Mouse (Mus musculus): ENCODE measurements around the gene Rsbn1l. TPM values are rescaled to one million over a fixed set of nuclear protein-coding genes. Genes with fewer than 3 reads are reported as not detected.

Gene Rsbn1l
- polyA plus RNA-seq, 2 experiments = 3.7 to 4.6 TPM

DNA sequence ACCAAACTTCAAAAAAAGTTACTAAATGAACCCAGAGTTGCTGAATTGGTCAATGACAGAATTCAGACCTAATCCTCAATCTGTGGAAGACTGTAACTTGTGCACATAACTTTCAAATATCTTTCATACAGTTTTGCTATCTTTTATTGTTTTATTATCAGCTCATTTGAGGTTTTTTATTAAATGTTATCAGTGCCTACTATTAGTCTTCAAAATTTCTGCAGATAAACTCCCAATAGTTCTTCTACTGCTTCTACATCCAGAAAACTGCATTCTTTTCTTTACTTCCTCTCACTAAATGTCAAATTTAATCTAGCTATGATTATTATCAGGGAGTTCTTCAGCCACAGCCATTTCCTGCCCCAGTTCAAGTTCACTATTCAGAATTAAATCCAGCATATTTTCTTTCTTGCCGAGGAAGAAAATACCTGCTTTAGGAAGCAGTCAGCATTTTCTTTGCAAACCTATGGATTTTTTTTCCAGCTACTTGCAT lies 79.2 kb downstream of the Rsbn1l start:
- Histone ChIP-seq H3K27ac (no peak overlapping the region), H3K9me3 (ENCODE audit: control insufficient read depth, low read length) (no peaks in the 10 kb centered on the region), H3K9ac (replicated peaks) (no peak overlapping the region), H3K4me1 (replicated peaks; ENCODE audit: control insufficient read depth in 2 of 2, insufficient read depth in 2 of 2, low read length in 1 of 2) (peaks cover 0 to 9% of the 10 kb centered on the region in 2 experiments), H3K27me3 (ENCODE audit: control insufficient read depth, insufficient read depth, low read length) (no peaks in the 10 kb centered on the region), H3K36me3 (replicated peaks; ENCODE audit: control insufficient read depth, insufficient read depth, low read depth) (no peaks in the 10 kb centered on the region), H3K4me3 (ENCODE audit: insufficient read depth in 1 of 2, low read depth in 2 of 2, low read length in 2 of 2) (no peak overlapping the region), H3K4me2 (ENCODE audit: low read depth) (no peak overlapping the region)
- DNase-seq (ENCODE audit: low read depth in 3 of 3, low spot score in 3 of 3) = no peak
- no peak for ATAC-seq (ENCODE audit: insufficient read depth)
- WGBS (ENCODE audit: insufficient replicate concordance) = 21% methylated on average over 1 of the region's 1 CpGs
- no peak for TF ChIP-seq EP300 (IDR thresholded peaks at IDR 0.05; ENCODE audit: low read depth)
- TF ChIP-seq CTCF (IDR thresholded peaks at IDR 0.05; ENCODE audit: low read depth) = no peak

DNA sequence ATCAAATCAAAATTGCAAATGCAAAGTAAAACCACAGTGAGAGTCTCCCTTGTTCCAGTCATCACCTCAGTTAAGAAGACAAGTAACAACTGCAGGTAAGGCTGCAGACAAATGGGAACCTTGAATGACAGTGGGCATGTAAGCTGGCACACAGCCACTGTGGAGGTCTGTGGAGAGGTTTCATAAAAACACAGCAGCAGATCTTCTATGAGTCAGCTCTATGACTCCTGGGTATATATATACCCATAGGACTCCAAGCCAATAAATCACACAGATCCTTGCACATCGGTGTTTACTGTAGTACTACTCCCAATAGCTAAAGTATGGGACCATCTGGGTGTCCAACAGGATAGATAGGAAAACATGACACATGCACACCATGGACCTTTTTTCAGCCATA lies 83.1 kb downstream of the Rsbn1l start:
- no peak overlapping the region for H3K4me2 ChIP-seq (ENCODE audit: low read depth)
- TF ChIP-seq EP300 (IDR thresholded peaks at IDR 0.05; ENCODE audit: low read depth) (no peak), CTCF (IDR thresholded peaks at IDR 0.05; ENCODE audit: low read depth) (no peak)
- H3K4me3 ChIP-seq (ENCODE audit: insufficient read depth in 1 of 2, low read depth in 2 of 2, low read length in 2 of 2) = no peak overlapping the region
- H3K27ac ChIP-seq = no peak overlapping the region
- WGBS (ENCODE audit: insufficient replicate concordance) = 89% methylated on average over 1 of the region's 1 CpGs
- H3K9me3 ChIP-seq (ENCODE audit: control insufficient read depth, low read length) = no peaks in the 10 kb centered on the region
- H3K9ac ChIP-seq (replicated peaks) = no peak overlapping the region
- peaks cover 0 to 2% of the 10 kb centered on the region in 2 experiments; a peak in 1 of 4 replicates for H3K4me1 ChIP-seq (replicated peaks; ENCODE audit: control insufficient read depth in 2 of 2, insufficient read depth in 2 of 2, low read length in 1 of 2)
- DNase-seq (ENCODE audit: low read depth in 3 of 3, low spot score in 3 of 3) (no peak), ATAC-seq (ENCODE audit: insufficient read depth) (no peak)
- H3K27me3 ChIP-seq (ENCODE audit: control insufficient read depth, insufficient read depth, low read length) = no peaks in the 10 kb centered on the region
- no peaks in the 10 kb centered on the region for H3K36me3 ChIP-seq (replicated peaks; ENCODE audit: control insufficient read depth, insufficient read depth, low read depth)

- Histone ChIP-seq H3K4me2 (ENCODE audit: low read depth) (no peak overlapping the region), H3K27ac (no peak overlapping the region), H3K4me1 (replicated peaks; ENCODE audit: control insufficient read depth in 2 of 2, insufficient read depth in 2 of 2, low read length in 1 of 2) (peaks cover 0 to 2% of the 10 kb centered on the region in 2 experiments; a peak in 2 of 4 replicates), H3K9me3 (ENCODE audit: control insufficient read depth, low read length) (no peaks in the 10 kb centered on the region), H3K9ac (replicated peaks) (no peak overlapping the region), H3K4me3 (ENCODE audit: insufficient read depth in 1 of 2, low read depth in 2 of 2, low read length in 2 of 2) (no peak overlapping the region), H3K27me3 (ENCODE audit: control insufficient read depth, insufficient read depth, low read length) (no peaks in the 10 kb centered on the region), H3K36me3 (replicated peaks; ENCODE audit: control insufficient read depth, insufficient read depth, low read depth) (no peaks in the 10 kb centered on the region)
- no peak for ATAC-seq (ENCODE audit: insufficient read depth)
- whole genome bisulfite sequencing (ENCODE audit: insufficient replicate concordance) = 74% methylated on average over 2 of the region's 2 CpGs
- no peak for TF ChIP-seq CTCF (IDR thresholded peaks at IDR 0.05; ENCODE audit: low read depth)
- no peak for TF ChIP-seq EP300 (IDR thresholded peaks at IDR 0.05; ENCODE audit: low read depth)
- no peak for DNase-seq (ENCODE audit: low read depth in 3 of 3, low spot score in 3 of 3)
Observed at GRCm38 (mm10) chr5:20865193-20865755, 90.9 kb downstream of the Rsbn1l start.

DNA sequence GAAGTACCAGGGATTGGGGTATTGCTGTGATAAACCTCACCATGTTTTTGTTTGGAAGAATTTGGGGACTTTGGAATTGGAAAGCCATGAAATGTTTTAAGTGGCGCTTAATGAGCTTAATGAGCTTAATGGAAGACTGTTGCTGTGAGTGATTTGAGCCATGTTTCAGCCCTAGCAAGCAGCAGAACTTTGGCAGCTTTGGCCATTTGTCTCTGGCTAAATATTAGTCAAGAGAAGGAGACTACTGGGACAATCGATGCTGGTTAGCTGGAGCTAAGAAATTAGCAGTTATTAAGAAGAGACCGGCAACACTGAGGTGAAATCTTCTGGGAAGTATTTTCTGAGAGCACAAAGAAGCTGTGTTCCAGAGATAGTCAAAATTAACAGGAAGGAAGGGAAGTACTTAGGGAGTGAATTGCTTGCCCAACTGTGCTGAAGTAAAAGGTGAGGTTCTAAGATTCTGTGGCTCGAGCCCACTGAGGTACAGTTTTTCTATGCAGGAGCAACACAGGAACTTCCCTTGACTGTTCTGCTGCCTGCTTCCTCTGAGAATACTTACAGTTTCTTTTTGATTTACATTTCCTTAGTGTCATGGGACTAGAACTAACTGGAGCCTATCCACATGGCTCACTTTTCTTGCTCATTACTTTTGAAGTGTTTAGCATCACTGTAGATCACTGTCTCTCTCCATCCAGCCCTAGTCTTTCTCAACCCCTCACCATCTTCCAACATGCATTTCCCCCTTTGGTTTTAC lies 91.8 kb downstream of the Rsbn1l start:
- no peaks in the 10 kb centered on the region for H3K9me3 ChIP-seq (ENCODE audit: control insufficient read depth, low read length)
- TF ChIP-seq EP300 (IDR thresholded peaks at IDR 0.05; ENCODE audit: low read depth) (no peak), CTCF (IDR thresholded peaks at IDR 0.05; ENCODE audit: low read depth) (no peak)
- H3K4me2 ChIP-seq (ENCODE audit: low read depth) = no peak overlapping the region
- no peak for DNase-seq (ENCODE audit: low read depth in 3 of 3, low spot score in 3 of 3)
- no peak for ATAC-seq (ENCODE audit: insufficient read depth)
- H3K27me3 ChIP-seq (ENCODE audit: control insufficient read depth, insufficient read depth, low read length) = no peaks in the 10 kb centered on the region
- H3K4me1 ChIP-seq (replicated peaks; ENCODE audit: control insufficient read depth in 2 of 2, insufficient read depth in 2 of 2, low read length in 1 of 2) = peaks cover 0 to 2% of the 10 kb centered on the region in 2 experiments; a peak in 2 of 4 replicates
- no peak overlapping the region for H3K27ac ChIP-seq
- no peak overlapping the region for H3K4me3 ChIP-seq (ENCODE audit: insufficient read depth in 1 of 2, low read depth in 2 of 2, low read length in 2 of 2)
- H3K9ac ChIP-seq (replicated peaks) = no peak overlapping the region
- no peaks in the 10 kb centered on the region for H3K36me3 ChIP-seq (replicated peaks; ENCODE audit: control insufficient read depth, insufficient read depth, low read depth)
- WGBS (ENCODE audit: insufficient replicate concordance) = 42% methylated on average over 4 of the region's 4 CpGs

DNA sequence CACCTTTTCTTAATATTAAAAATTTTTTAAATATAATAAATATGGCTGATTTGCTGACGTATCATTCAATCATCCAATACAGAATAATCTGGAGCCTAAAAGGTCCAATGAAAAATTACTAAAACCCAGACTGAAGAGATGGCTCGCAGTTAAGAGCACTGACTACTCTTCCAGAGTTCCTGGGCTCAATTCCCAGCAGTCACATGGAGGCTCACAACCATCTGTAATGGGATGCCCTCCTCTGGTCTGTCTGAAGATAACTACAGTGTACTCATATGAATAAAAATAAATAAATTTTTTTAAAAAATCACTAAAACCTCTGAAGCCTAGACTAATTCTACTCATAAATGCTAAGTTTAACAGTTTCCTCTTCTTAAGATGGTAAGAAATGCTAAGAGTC lies 94.3 kb downstream of the Rsbn1l start:
- H3K36me3 ChIP-seq (replicated peaks; ENCODE audit: control insufficient read depth, insufficient read depth, low read depth) = no peaks in the 10 kb centered on the region
- no peak overlapping the region for H3K4me3 ChIP-seq (ENCODE audit: insufficient read depth in 1 of 2, low read depth in 2 of 2, low read length in 2 of 2)
- H3K27ac ChIP-seq = no peak overlapping the region
- H3K9ac ChIP-seq (replicated peaks) = no peak overlapping the region
- no peak for ATAC-seq (ENCODE audit: insufficient read depth)
- no peaks in the 10 kb centered on the region for H3K27me3 ChIP-seq (ENCODE audit: control insufficient read depth, insufficient read depth, low read length)
- H3K4me2 ChIP-seq (ENCODE audit: low read depth) = no peak overlapping the region
- no peaks in the 10 kb centered on the region for H3K9me3 ChIP-seq (ENCODE audit: control insufficient read depth, low read length)
- H3K4me1 ChIP-seq (replicated peaks; ENCODE audit: control insufficient read depth in 2 of 2, insufficient read depth in 2 of 2, low read length in 1 of 2) = peaks cover 0 to 2% of the 10 kb centered on the region in 2 experiments; a peak in 2 of 4 replicates
- DNase-seq (ENCODE audit: low read depth in 3 of 3, low spot score in 3 of 3) = no peak
- 78% methylated on average over 2 of the region's 2 CpGs for WGBS (ENCODE audit: insufficient replicate concordance)
- no peak for TF ChIP-seq EP300 (IDR thresholded peaks at IDR 0.05; ENCODE audit: low read depth)
- TF ChIP-seq CTCF (IDR thresholded peaks at IDR 0.05; ENCODE audit: low read depth) = no peak

Measured in liver, embryonic 14.5 days (tissue).